Mouse (Mus musculus): Measurements from ENCODE around the gene Ccr4.

DNA sequence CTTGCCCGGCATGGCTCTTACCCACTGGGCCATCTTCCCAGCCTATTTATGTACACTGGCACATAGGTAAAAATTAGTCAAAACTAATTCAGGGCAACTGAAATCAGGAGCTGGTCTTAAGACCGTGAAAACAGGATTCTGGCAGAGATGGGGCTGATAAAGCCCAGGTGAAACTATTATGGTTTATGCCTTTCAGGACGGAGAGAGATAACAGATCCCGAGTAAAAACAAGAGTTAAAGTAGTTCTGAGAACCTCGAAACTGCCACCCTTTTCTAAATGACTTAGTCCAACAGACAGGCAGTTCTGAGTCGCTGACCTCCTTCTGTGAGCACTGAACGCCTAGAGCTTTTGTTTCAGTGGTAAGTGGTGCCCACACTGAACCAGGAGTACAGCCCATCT, 32.8 kb downstream of the Ccr4 start:
- TF ChIP-seq POLR2A (IDR thresholded peaks at IDR 0.05; ENCODE audit: extremely low read depth, insufficient read depth, low read length) (no peak), CTCF (IDR thresholded peaks at IDR 0.05; ENCODE audit: low read depth, low read length) (no peak)
